Mouse (Mus musculus): ENCODE measurements around the gene Klf2.

DNA sequence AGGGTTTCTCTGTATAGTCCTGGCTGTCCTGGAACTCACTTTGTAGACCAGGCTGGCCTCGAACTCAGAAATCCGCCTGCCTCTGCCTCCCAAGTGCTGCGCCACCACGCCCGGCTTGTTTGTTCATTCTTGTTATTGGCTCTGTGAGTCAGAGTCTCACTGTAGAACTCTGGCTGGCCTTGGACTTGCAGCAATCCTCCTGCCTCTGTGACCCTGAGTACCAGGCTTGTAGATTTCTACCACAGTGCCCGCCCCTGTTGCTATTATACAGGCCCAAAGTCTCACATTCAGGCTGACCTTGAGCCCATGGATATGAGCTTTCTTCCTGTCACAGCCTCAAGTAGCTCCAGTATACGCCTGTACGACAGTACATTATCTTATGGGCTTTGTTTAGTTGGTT lies 22.3 kb upstream of the Klf2 start:
- TF ChIP-seq POLR2A (IDR thresholded peaks at IDR 0.05; ENCODE audit: low read depth, low read length) (no peak), CTCF (conservative IDR thresholded peaks at IDR 0.05; ENCODE audit: insufficient read depth, insufficient read length, low read depth, low read length) (no peak)

All from kidney, adult 2 months (tissue).